Mouse (Mus musculus): ENCODE measurements at regions not wholly inside any gene's neighbourhood (a gene's known extent, or its start where the extent isn't known, plus 50 kb on each side); places are given as distances from the start of the nearest gene placed in this dataset.

GRCm38 (mm10) chr14:120652034-120652433, 173.8 kb downstream of the Rap2a start:
- no peak for ATAC-seq (replicated peaks; ENCODE audit: low read depth, poor library complexity, severe bottlenecking)

GRCm38 (mm10) chr14:120660321-120660781, 182.1 kb downstream of the Rap2a start:
- peak; percentile 36; the same call in 1 of the 2 replicates for ATAC-seq (replicated peaks; ENCODE audit: low read depth, poor library complexity, severe bottlenecking)

- no peak for ATAC-seq (replicated peaks; ENCODE audit: low read depth, poor library complexity, severe bottlenecking)
Observed at GRCm38 (mm10) chr14:120661111-120661510, 182.9 kb downstream of the Rap2a start.

GRCm38 (mm10) chr14:120669665-120670064, 191.4 kb downstream of the Rap2a start:
- no peak for ATAC-seq (replicated peaks; ENCODE audit: low read depth, poor library complexity, severe bottlenecking)

GRCm38 (mm10) chr14:120675752-120676151, 197.5 kb downstream of the Rap2a start:
- ATAC-seq (replicated peaks; ENCODE audit: low read depth, poor library complexity, severe bottlenecking): no peak

- ATAC-seq (replicated peaks; ENCODE audit: low read depth, poor library complexity, severe bottlenecking): no peak
Observed at GRCm38 (mm10) chr14:120678533-120678932, 200.3 kb downstream of the Rap2a start.

- no peak for ATAC-seq (replicated peaks; ENCODE audit: low read depth, poor library complexity, severe bottlenecking)
Observed at GRCm38 (mm10) chr14:120679072-120679471, 200.8 kb downstream of the Rap2a start.

- no peak for ATAC-seq (replicated peaks; ENCODE audit: low read depth, poor library complexity, severe bottlenecking)
Observed at GRCm38 (mm10) chr14:120680272-120680671, 202.0 kb downstream of the Rap2a start.

GRCm38 (mm10) chr14:120685263-120685662, 207.0 kb downstream of the Rap2a start:
- ATAC-seq (replicated peaks; ENCODE audit: low read depth, poor library complexity, severe bottlenecking): no peak

GRCm38 (mm10) chr14:120685877-120686276, 207.6 kb downstream of the Rap2a start:
- peak; percentile 92 for ATAC-seq (replicated peaks; ENCODE audit: low read depth, poor library complexity, severe bottlenecking)

- no peak for ATAC-seq (replicated peaks; ENCODE audit: low read depth, poor library complexity, severe bottlenecking)
Observed at GRCm38 (mm10) chr14:120686751-120687150, 208.5 kb downstream of the Rap2a start.

GRCm38 (mm10) chr14:120699378-120699777, 211.6 kb upstream of the Ipo5 start:
- ATAC-seq (replicated peaks; ENCODE audit: low read depth, poor library complexity, severe bottlenecking): peak; percentile 52

- no peak for ATAC-seq (replicated peaks; ENCODE audit: low read depth, poor library complexity, severe bottlenecking)
Observed at GRCm38 (mm10) chr14:120705301-120705801, 205.7 kb upstream of the Ipo5 start.

GRCm38 (mm10) chr14:120710782-120711181, 200.2 kb upstream of the Ipo5 start:
- ATAC-seq (replicated peaks; ENCODE audit: low read depth, poor library complexity, severe bottlenecking): no peak

GRCm38 (mm10) chr14:120720464-120721445, 190.3 kb upstream of the Ipo5 start:
- ATAC-seq (replicated peaks; ENCODE audit: low read depth, poor library complexity, severe bottlenecking): no peak

GRCm38 (mm10) chr14:120721593-120722461, 189.2 kb upstream of the Ipo5 start:
- no peak for ATAC-seq (replicated peaks; ENCODE audit: low read depth, poor library complexity, severe bottlenecking)

- no peak for ATAC-seq (replicated peaks; ENCODE audit: low read depth, poor library complexity, severe bottlenecking)
Observed at GRCm38 (mm10) chr14:120722546-120723112, 188.4 kb upstream of the Ipo5 start.

GRCm38 (mm10) chr14:120728107-120728506, 182.9 kb upstream of the Ipo5 start:
- ATAC-seq (replicated peaks; ENCODE audit: low read depth, poor library complexity, severe bottlenecking): no peak

- ATAC-seq (replicated peaks; ENCODE audit: low read depth, poor library complexity, severe bottlenecking): peak; percentile 52; the same call in 1 of the 2 replicates
Observed at GRCm38 (mm10) chr14:120730226-120730625, 180.8 kb upstream of the Ipo5 start.

- no peak for ATAC-seq (replicated peaks; ENCODE audit: low read depth, poor library complexity, severe bottlenecking)
Observed at GRCm38 (mm10) chr14:120731679-120732281, 179.2 kb upstream of the Ipo5 start.

Measured in common myeloid progenitor, adult 5-6 weeks (primary cell).